Mouse (Mus musculus) heart, embryonic 11.5 days (tissue): ENCODE data around the gene App. TPM values are rescaled to one million over a fixed set of nuclear protein-coding genes. Genes with fewer than 3 reads are reported as not detected.

ENCODE experiments used
- ATAC-seq: fragments of 200-750 bp; cut with Nextera tagmentation; replicated peaks from 2 replicates; pipeline ENCODE4 v1.8.0; 2017; ENCODE audit warnings: moderate library complexity; ENCODE audit not compliant: insufficient number of reproducible peaks, low FRiP score, low TSS enrichment
- H3K27ac ChIP-seq: fragments of 300-500 bp; sonication (generic); 2 replicates; pipeline ENCODE4 v1.5.1; 2014; ENCODE audit warnings: mild to moderate bottlenecking, low read depth, low read length
- H3K27me3 ChIP-seq: fragments of 300-500 bp; sonication (generic); 2 replicates; pipeline ENCODE4 v1.6.1; 2014; ENCODE audit warnings: mild to moderate bottlenecking, low read length, mixed read lengths; ENCODE audit not compliant: control insufficient read depth, insufficient read depth
- H3K36me3 ChIP-seq: fragments of 300-500 bp; sonication (generic); 2 replicates; pipeline ENCODE4 v1.6.1; 2014; ENCODE audit warnings: mild to moderate bottlenecking, low read length, moderate library complexity, mixed read lengths; ENCODE audit not compliant: control insufficient read depth, insufficient read depth
- H3K4me1 ChIP-seq: fragments of 300-500 bp; sonication (generic); 2 replicates; pipeline ENCODE4 v1.6.1; 2014; ENCODE audit warnings: low read length; ENCODE audit not compliant: control insufficient read depth, insufficient read depth
- H3K4me2 ChIP-seq: fragments of 300-500 bp; sonication (generic); 2 replicates; pipeline ENCODE4 v1.6.1; 2014; ENCODE audit warnings: mild to moderate bottlenecking, moderate library complexity
- H3K4me3 ChIP-seq: fragments of 300-500 bp; sonication (generic); 2 replicates; pipeline ENCODE4 v1.5.1; 2014; ENCODE audit warnings: low read depth, low read length
- H3K9ac ChIP-seq: fragments of 300-500 bp; sonication (generic); 2 replicates; pipeline ENCODE4 v1.6.1; 2014; ENCODE audit warnings: mild to moderate bottlenecking, low read depth, low read length, moderate library complexity
- H3K9me3 ChIP-seq: fragments of 300-500 bp; sonication (generic); replicated peaks from 2 replicates; pipeline ENCODE4 v1.6.1; 2016; ENCODE audit warnings: low read length; ENCODE audit not compliant: control insufficient read depth
- WGBS: fragments of 180-500 bp; shearing (Covaris S2); extraction: QIAGEN DNeasy Blood & Tissue Kit; methylation state at CpG from one replicate; pipeline ENCODE4 v1.1.7; 2014; ENCODE audit not compliant: insufficient replicate concordance; 5-methylcytosine and 5-hydroxymethylcytosine counted together
- polyA plus RNA-seq: library from polyadenylated mRNA; unstranded; fragments of >200 nt; fragmentation: Nextera tagmentation; extraction: Ambion mirVana; gene quantifications from 2 replicates; pipeline ENCODE4 v1.2.1, GENCODE M21; 2014

The App gene
- polyA plus RNA-seq, 1 experiment from 2014 or later: 143 TPM

DNA sequence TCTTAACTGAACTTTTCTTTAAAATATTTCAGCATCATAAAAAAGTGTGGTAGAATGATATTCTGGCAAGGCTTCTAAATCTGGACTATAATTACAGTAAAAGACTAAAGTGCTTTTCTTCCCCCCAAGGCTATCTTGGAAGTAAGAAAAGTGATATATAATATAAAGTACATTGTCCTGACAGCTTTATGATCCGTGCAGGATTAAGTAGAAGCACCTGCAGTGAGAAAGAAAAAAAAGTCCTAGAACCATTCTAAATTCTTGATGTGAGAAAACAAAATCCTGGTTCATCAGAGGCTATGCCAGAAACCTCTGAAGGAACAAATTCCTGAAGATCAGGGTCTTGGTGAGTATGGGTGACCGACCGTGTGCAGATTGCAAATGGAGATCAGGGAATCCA lies 110.8 kb downstream of the App start:
- Histone ChIP-seq H3K4me2 (no peak overlapping the region), H3K27me3 (no peaks in the 10 kb centered on the region), H3K4me1 (no peaks in the 10 kb centered on the region), H3K27ac (no peak overlapping the region), H3K9me3 (no peaks in the 10 kb centered on the region), H3K4me3 (no peak overlapping the region), H3K9ac (no peak overlapping the region), H3K36me3 (no peaks in the 10 kb centered on the region)
- WGBS: 87% methylated on average over 3 of the region's 3 CpGs
- ATAC-seq: no peak

DNA sequence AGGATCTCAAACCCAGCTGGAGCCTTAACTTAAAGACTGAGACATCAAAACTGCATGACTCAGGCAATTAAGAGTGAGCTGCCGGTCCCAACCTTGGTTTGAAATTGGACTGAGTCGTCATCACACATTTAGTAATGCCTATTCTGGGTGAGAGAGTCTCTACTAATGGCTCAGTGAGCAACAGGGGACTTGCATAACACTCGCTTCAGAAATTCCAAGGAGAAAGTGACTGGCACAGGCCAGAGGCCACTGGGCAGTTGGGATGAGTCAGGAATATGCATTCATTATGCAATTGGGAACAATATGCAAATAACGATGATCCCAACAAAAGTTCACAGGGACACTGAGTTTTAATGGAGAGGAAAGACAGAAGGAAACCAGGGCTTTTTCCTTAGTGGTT lies 111.8 kb downstream of the App start:
- Histone ChIP-seq H3K27ac (no peak overlapping the region), H3K36me3 (no peaks in the 10 kb centered on the region; the same call in 1 of the 2 replicates), H3K4me2 (no peak overlapping the region), H3K4me3 (no peak overlapping the region), H3K27me3 (no peaks in the 10 kb centered on the region), H3K4me1 (no peaks in the 10 kb centered on the region), H3K9ac (no peak overlapping the region), H3K9me3 (no peaks in the 10 kb centered on the region)
- ATAC-seq: no peak
- 87% methylated on average over 4 of the region's 4 CpGs for WGBS

DNA sequence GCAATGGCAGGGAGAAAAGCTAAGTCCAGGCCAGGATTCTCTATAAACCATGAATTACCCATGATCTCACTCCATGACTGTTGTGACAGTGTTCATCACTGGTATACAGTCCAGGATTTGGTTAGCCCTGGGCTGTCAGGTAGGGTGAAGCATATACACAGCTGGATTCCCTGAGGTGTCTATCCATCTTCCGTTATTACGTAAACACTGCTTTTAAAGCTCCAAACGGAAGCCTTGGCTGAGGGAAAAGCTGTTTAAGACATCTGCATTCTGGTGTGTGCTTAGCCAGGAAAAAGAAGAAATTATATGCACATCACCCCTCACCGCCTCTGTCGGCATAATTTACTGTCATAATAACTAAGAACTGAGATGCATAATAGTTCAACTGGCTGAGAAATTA lies 115.4 kb downstream of the App start:
- Histone ChIP-seq H3K27me3 (no peaks in the 10 kb centered on the region), H3K4me1 (no peaks in the 10 kb centered on the region), H3K4me2 (no peak overlapping the region), H3K36me3 (peaks cover 4% of the 10 kb centered on the region), H3K9me3 (no peaks in the 10 kb centered on the region), H3K9ac (no peak overlapping the region), H3K4me3 (no peak overlapping the region), H3K27ac (no peak overlapping the region)
- ATAC-seq: no peak
- WGBS: 83% methylated on average over 5 of the region's 5 CpGs

DNA sequence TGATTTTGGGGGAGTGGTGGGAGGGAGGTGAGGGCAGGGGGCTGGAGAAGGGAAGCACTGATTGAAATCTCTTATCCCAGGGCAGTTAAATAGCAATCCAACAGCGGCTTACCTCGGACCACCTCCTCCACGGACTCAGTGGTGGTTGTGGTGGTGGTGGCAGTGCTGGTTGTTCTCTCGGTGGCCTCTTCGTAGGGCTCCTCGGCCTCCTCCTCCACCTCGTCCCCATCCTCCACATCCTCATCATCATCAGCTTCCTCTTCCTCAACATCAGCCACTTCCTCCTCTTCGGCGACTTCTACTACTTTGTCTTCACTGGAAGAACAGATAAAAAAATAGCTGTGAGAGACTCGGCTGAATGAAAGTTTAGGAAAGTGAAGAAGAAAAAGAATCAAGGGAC lies 117.4 kb downstream of the App start:
- Histone ChIP-seq H3K9ac (no peak overlapping the region), H3K9me3 (no peaks in the 10 kb centered on the region), H3K4me3 (no peak overlapping the region), H3K27ac (no peak overlapping the region), H3K4me1 (no peaks in the 10 kb centered on the region), H3K4me2 (no peak overlapping the region), H3K27me3 (no peaks in the 10 kb centered on the region), H3K36me3 (peaks cover 4% of the 10 kb centered on the region)
- no peak for ATAC-seq
- WGBS: 87% methylated on average over 10 of the region's 10 CpGs

DNA sequence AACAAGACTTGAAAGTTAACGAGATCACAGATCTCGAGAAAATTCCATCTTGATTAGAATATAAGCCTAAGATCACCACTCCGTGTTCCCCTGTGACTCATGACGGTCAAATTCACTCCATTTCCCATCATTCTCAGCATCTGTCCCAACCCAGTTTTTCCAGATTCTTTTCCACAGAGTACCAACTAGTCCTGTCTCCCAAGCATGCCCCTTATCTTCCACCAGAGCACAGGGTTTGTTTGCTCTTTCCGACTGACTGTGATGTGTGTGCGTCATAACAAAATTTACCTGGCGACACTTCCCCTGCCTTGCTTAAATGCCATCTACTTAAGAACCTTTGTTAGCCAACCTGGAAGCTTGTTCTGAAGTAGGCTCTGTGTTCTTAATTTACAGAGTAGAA lies 119.6 kb downstream of the App start:
- Histone ChIP-seq H3K36me3 (peaks cover 4% of the 10 kb centered on the region), H3K27me3 (no peaks in the 10 kb centered on the region), H3K4me2 (no peak overlapping the region), H3K4me1 (no peaks in the 10 kb centered on the region), H3K9me3 (no peaks in the 10 kb centered on the region), H3K4me3 (no peak overlapping the region), H3K9ac (no peak overlapping the region), H3K27ac (no peak overlapping the region)
- WGBS: 82% methylated on average over 7 of the region's 7 CpGs
- ATAC-seq: no peak

DNA sequence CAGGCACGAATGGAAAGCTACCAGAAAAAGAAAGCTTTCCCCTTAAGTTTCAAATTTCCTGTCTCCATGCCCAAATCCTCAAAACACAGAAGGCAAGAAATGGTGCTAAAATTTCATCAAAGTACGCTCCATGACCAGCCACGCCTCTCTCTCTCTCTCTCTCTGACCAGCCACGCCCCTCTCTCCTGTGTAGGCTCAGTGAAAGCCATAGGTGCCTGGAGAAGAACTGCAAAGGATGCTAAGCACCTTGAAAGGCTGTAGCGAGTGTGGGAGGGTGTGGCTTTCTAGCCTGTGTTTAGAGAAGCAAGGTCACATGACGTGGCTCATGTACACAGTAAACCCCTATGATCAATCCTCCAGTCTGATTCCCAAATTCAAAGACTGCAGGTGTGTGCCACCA lies 126.3 kb downstream of the App start:
- 62% methylated on average over 6 of the region's 6 CpGs for WGBS
- H3K9me3 ChIP-seq: no peaks in the 10 kb centered on the region
- no peak overlapping the region for H3K27ac ChIP-seq
- no peak for ATAC-seq
- H3K9ac ChIP-seq: no peak overlapping the region
- H3K4me1 ChIP-seq: peaks cover under 1% of the 10 kb centered on the region; the same call in 1 of the 2 replicates
- no peak overlapping the region for H3K4me3 ChIP-seq
- H3K4me2 ChIP-seq: no peak overlapping the region
- H3K27me3 ChIP-seq: no peaks in the 10 kb centered on the region
- H3K36me3 ChIP-seq: peaks cover 4% of the 10 kb centered on the region; the same call in 1 of the 2 replicates

DNA sequence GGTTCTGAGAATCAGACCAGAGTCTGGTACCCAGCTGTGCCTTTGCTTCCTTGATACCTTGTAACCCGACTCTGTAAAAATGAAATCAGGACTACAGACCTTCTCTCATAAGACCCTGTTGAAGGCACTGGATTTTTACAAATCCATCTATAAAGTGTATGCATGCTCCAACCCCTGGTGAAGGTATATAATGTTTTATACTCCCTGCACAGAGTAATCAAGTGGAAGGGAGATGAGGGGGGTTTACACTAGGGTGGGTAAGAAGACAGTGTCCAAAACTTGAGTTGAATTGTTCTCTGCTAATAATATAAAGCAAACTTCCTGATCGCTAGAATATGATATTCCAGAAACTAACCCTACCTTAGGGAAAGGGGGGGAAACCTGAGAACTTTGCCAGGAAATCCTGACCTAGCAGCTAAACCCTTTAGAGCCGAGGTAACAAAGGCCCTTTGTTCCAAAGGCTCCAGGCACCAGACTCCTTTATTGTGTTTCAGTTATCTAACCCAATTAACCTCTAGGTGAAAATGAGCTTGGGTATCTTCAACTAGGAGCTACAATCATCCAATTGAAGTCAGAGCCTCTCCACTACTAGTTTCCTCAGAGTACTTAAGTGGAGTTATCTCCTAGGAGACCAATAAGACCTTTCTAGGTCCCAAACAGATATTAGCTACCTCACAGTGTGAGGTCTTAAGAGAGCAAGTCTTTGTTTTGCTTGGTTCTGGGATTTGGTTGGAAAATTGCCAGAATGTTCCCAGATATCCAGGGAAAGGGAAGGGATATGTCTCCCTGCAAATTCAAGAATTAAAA lies 132.2 kb downstream of the App start:
- Histone ChIP-seq H3K27ac (no peak overlapping the region), H3K27me3 (no peaks in the 10 kb centered on the region), H3K4me3 (no peak overlapping the region), H3K4me2 (no peak overlapping the region), H3K9me3 (no peaks in the 10 kb centered on the region), H3K4me1 (peaks cover 7% of the 10 kb centered on the region), H3K9ac (no peak overlapping the region), H3K36me3 (peaks cover 8% of the 10 kb centered on the region; the same call in 1 of the 2 replicates)
- 53% methylated on average over 3 of the region's 3 CpGs for WGBS
- ATAC-seq: no peak; the same call in 1 of the 2 replicates

DNA sequence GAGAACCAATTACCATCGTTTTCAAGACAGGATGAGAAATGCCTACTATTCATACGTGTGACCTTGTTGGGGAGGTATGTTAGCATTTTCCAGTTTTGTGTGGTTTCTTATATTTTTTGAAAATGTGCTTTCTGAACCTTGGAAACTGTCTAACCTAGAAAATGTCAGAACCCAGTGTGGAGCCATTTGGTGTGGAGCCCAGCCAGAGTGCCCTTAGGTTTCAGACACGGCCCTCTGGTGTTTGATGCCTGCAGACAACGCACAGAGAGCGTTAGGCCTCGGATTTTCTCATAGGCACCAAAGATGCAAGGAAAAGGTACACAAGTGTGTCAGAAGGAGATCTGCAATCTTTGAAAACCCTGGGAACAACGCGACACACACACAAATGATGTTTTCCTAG lies 134.8 kb downstream of the App start:
- no peaks in the 10 kb centered on the region for H3K27me3 ChIP-seq
- no peak for ATAC-seq
- H3K4me1 ChIP-seq: peaks cover 7% of the 10 kb centered on the region
- H3K4me2 ChIP-seq: no peak overlapping the region
- H3K27ac ChIP-seq: no peak overlapping the region
- H3K9me3 ChIP-seq: no peaks in the 10 kb centered on the region
- H3K4me3 ChIP-seq: no peak overlapping the region
- H3K36me3 ChIP-seq: peaks cover 8% of the 10 kb centered on the region; the same call in 1 of the 2 replicates
- no peak overlapping the region for H3K9ac ChIP-seq
- WGBS: 89% methylated on average over 8 of the region's 8 CpGs
